Mouse (Mus musculus) spleen, adult 2 months (tissue): ENCODE results near the gene Map3k7cl.

Source experiments
- CTCF ChIP-seq: fragments of 200-500 bp; IDR thresholded peaks from 2 replicates; pipeline ENCODE4 v1.5.1; 2011; ENCODE audit warnings: mild to moderate bottlenecking, inconsistent platforms; ENCODE audit not compliant: insufficient read depth, insufficient read length, insufficient replicate concordance; ENCODE audit errors: extremely low read depth
- POLR2A ChIP-seq: fragments of 200-500 bp; IDR thresholded peaks from 2 replicates; pipeline ENCODE4 v1.6.1; 2011; ENCODE audit warnings: low read depth, low read length, inconsistent platforms

GRCm38 (mm10) chr16:87610142-87610541 is 57.0 kb downstream of the Map3k7cl start:
- no peak for TF ChIP-seq CTCF
- TF ChIP-seq POLR2A: no peak
